ENCODE assay signal across 9 mouse cellular contexts in the genomic region with DNA sequence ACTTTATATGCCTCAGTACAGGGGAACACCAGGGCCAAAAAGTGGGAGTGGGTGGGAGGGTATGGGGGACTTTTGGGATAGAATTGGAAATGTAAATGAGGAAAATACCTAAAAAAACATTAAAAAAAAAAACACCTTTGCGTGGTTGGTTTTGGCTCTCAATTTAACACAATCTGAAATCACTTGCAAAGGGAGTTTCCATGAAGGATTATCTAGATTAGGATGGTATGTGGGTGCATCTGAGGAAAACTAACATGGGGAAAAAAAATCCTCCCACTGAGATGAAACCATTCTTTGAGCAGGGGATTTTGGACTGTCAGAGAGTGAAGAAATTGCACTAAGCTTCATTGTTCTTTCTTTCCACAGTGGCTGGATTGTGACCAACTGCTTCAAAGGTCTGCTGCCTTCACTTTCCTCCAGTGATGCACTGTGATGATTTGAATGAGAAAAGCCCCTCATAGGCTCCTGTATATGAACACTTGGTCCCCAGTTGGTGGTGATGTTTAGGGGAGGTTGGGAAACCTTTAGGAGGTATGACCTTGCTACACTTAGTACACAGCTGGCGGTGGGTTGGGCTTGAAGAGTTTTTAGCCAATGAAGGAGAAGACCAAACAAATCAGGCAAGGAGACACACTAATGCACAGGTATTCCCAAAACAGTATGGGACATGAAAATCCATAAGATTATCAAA. TPM values are rescaled to one million over a fixed set of nuclear protein-coding genes. Genes with fewer than 3 reads are reported as not detected.
A peak's percentile ranks its signal among the peaks of the same experiment; 100 is the strongest.
DNase-seq lines count a peak whose midpoint lies in the region; ATAC-seq and TF ChIP-seq lines count a peak whose summit lies in the region.
"Had no signal": no experiment of that assay in that cellular context is flagged by ENCODE, and none has a peak within 500 bp of the region (broad histone marks: within the 10 kb centered on the region; RNA-seq: fewer than 3 reads in every experiment).

No protein-coding gene starts in this region.

- intact Hi-C loops in heart, postnatal 14 days (cut with DNase I) = no loop called here

- TF ChIP-seq POLR2A in embryonic fibroblast, embryonic 13.5 days (IDR thresholded peaks at IDR 0.05; ENCODE audit: low read depth, low read length) = peak; percentile 44; the same call in 1 of the 2 replicates

- no peak for TF ChIP-seq EP300 in stomach, postnatal 0 days (optimal IDR thresholded peaks at IDR 0.05)

- H3K4me2 ChIP-seq in heart, embryonic 16.5 days (ENCODE audit: low read depth, low read length) = peak overlapping the region; percentile 77
- peak overlapping the region; percentile 53 for H3K4me2 ChIP-seq in stomach, postnatal 0 days (replicated peaks; ENCODE audit: low read depth)
- no peak overlapping the region for H3K4me2 ChIP-seq in midbrain, embryonic 14.5 days (ENCODE audit: low read length)

- H3K27ac ChIP-seq in heart, embryonic 16.5 days (ENCODE audit: low read length) = peak overlapping the region; percentile 72
- peak overlapping the region; percentile 100 for H3K27ac ChIP-seq in embryonic fibroblast, embryonic 13.5 days (ENCODE audit: insufficient read depth, low read length)
- peak overlapping the region; percentile 91 for H3K27ac ChIP-seq in stomach, postnatal 0 days (replicated peaks)
- H3K27ac ChIP-seq in midbrain, embryonic 14.5 days (replicated peaks; ENCODE audit: low read depth, low read length) = no peak overlapping the region
- H3K27ac ChIP-seq: limb, embryonic 13.5 days had no signal

- DNase-seq in heart, postnatal 14 days = no peak
- DNase-seq in lung, adult 18-20 months = peak; percentile 60
- DNase-seq in stomach, postnatal 0 days (ENCODE audit: low spot score) = no peak
- no peak for DNase-seq in embryo, embryonic 11 days
- DNase-seq in midbrain, embryonic 14.5 days = no peak
- no peak for DNase-seq in cerebellum, postnatal 25 days

- H3K9me3 ChIP-seq in heart, embryonic 16.5 days (replicated peaks; ENCODE audit: control insufficient read depth, low read length) = no peaks in the 10 kb centered on the region
- no peaks in the 10 kb centered on the region for H3K9me3 ChIP-seq in stomach, postnatal 0 days (ENCODE audit: control insufficient read depth, low read length)
- H3K9me3 ChIP-seq in midbrain, embryonic 14.5 days (ENCODE audit: control insufficient read depth, low read length) = no peaks in the 10 kb centered on the region
- H3K9me3 ChIP-seq: limb, embryonic 13.5 days had no signal

- H3K9ac ChIP-seq in heart, embryonic 16.5 days (ENCODE audit: low read length) = no peak overlapping the region
- H3K9ac ChIP-seq in stomach, postnatal 0 days (ENCODE audit: low read length) = peak overlapping the region; percentile 50; the same call in 1 of the 2 replicates
- no peak overlapping the region for H3K9ac ChIP-seq in midbrain, embryonic 14.5 days (replicated peaks; ENCODE audit: low read length)
- H3K9ac ChIP-seq: limb, embryonic 13.5 days had no signal

- H3K36me3 ChIP-seq in heart, embryonic 16.5 days (ENCODE audit: control insufficient read depth, insufficient read depth) = no peaks in the 10 kb centered on the region
- no peaks in the 10 kb centered on the region for H3K36me3 ChIP-seq in stomach, postnatal 0 days (ENCODE audit: control insufficient read depth, insufficient read depth, low read length)
- H3K36me3 ChIP-seq in midbrain, embryonic 14.5 days (ENCODE audit: control insufficient read depth, insufficient read depth, low read length) = no peaks in the 10 kb centered on the region
- H3K36me3 ChIP-seq: limb, embryonic 13.5 days had no signal

- peaks cover 7% of the 10 kb centered on the region; the same call in 1 of the 2 replicates for H3K4me1 ChIP-seq in heart, embryonic 16.5 days (ENCODE audit: control insufficient read depth, insufficient read depth, low read length)
- peaks cover 13% of the 10 kb centered on the region for H3K4me1 ChIP-seq in embryonic fibroblast, embryonic 13.5 days (ENCODE audit: control insufficient read depth, insufficient read depth, low read length)
- peaks cover 9% of the 10 kb centered on the region for H3K4me1 ChIP-seq in stomach, postnatal 0 days (replicated peaks; ENCODE audit: control insufficient read depth, insufficient read depth)
- H3K4me1 ChIP-seq in midbrain, embryonic 14.5 days (ENCODE audit: control insufficient read depth, insufficient read depth, low read length) = 0 out of 2 replicates have a peak, but pooled peaks cover 6% of the 10 kb centered on the region
- H3K4me1 ChIP-seq: limb, embryonic 13.5 days had no signal

- 78% methylated on average over 2 of the region's 2 CpGs for WGBS in heart, embryonic 16.5 days
- WGBS in stomach, postnatal 0 days = 68% methylated on average over 2 of the region's 2 CpGs
- 88% methylated on average over 2 of the region's 2 CpGs for WGBS in midbrain, embryonic 14.5 days

- peak overlapping the region; percentile 70 for H3K4me3 ChIP-seq in heart, embryonic 16.5 days (ENCODE audit: low read length)
- H3K4me3 ChIP-seq in embryonic fibroblast, embryonic 13.5 days (ENCODE audit: insufficient read depth, low read length) = 0 out of 2 replicates have a peak overlapping the region, but pooled peaks have one; percentile 1
- peak overlapping the region; percentile 44 for H3K4me3 ChIP-seq in stomach, postnatal 0 days (ENCODE audit: low read depth, low read length)
- no peak overlapping the region for H3K4me3 ChIP-seq in midbrain, embryonic 14.5 days (replicated peaks; ENCODE audit: low read depth, low read length)

- no peak for TF ChIP-seq CTCF in embryonic fibroblast, embryonic 13.5 days (IDR thresholded peaks at IDR 0.05; ENCODE audit: borderline replicate concordance, insufficient read depth, low read length)
- TF ChIP-seq CTCF in stomach, postnatal 0 days (IDR thresholded peaks at IDR 0.05; ENCODE audit: low read depth) = no peak

- 0 out of 2 replicates have a peak, but pooled peaks have one; percentile 7 for ATAC-seq in heart, embryonic 16.5 days (replicated peaks; ENCODE audit: extremely low read depth, insufficient read depth, low FRiP score)
- no peak for ATAC-seq in stomach, postnatal 0 days (ENCODE audit: low FRiP score, low TSS enrichment)
- no peak for ATAC-seq in midbrain, embryonic 14.5 days (ENCODE audit: low FRiP score, low TSS enrichment)

- no peaks in the 10 kb centered on the region for H3K27me3 ChIP-seq in heart, embryonic 16.5 days (ENCODE audit: control insufficient read depth, insufficient read depth, low read length)
- no peaks in the 10 kb centered on the region for H3K27me3 ChIP-seq in stomach, postnatal 0 days (ENCODE audit: control insufficient read depth, insufficient read depth, low read length)
- no peaks in the 10 kb centered on the region for H3K27me3 ChIP-seq in midbrain, embryonic 14.5 days (ENCODE audit: control insufficient read depth, insufficient read depth, low read length)
- H3K27me3 ChIP-seq: limb, embryonic 13.5 days had no signal

RNA-seq across cellular contexts. Expression of gene Cd69, which starts 38.4 kb away (rescaled TPM):
- polyA plus RNA-seq in heart, embryonic 16.5 days (2015; fragmentation: Nextera tagmentation; extraction: Ambion mirVana) = 0.31 and 0.53 TPM in 2 replicates
- 1 to 10 TPM in 1 of 2 experiments, under 1 TPM in 1; 0.22 to 1.4 TPM for total RNA-seq in heart, postnatal 14 days (2021)
- polyA plus RNA-seq in embryonic fibroblast, embryonic 13.5 days (2011; ENCODE audit: insufficient read length, low read depth, missing spikeins) = not detected in 2 replicates
- polyA plus RNA-seq in stomach, postnatal 0 days (2015; fragmentation: Nextera tagmentation; extraction: Ambion mirVana) = 0.15 and 0.18 TPM in 2 replicates
- polyA plus RNA-seq in midbrain, embryonic 14.5 days (2014; fragmentation: Nextera tagmentation; extraction: Ambion mirVana) = 0.21 TPM in 1 of 2 replicates, not detected in the other

RNA-seq across cellular contexts. Expression of gene Clec2d, which starts 56.4 kb away (rescaled TPM):
- 0.56 and 0.98 TPM in 2 replicates for polyA plus RNA-seq in heart, embryonic 16.5 days (2015; fragmentation: Nextera tagmentation; extraction: Ambion mirVana)
- 10 to 100 TPM; 43.5 to 46.0 TPM for total RNA-seq in heart, postnatal 14 days (2021)
- 45.1 and 55.3 TPM in 2 replicates for polyA plus RNA-seq in embryonic fibroblast, embryonic 13.5 days (2011; ENCODE audit: insufficient read length, low read depth, missing spikeins)
- polyA plus RNA-seq in stomach, postnatal 0 days (2015; fragmentation: Nextera tagmentation; extraction: Ambion mirVana) = 0.42 and 0.87 TPM in 2 replicates
- 0.17 TPM in 1 of 2 replicates, not detected in the other for polyA plus RNA-seq in midbrain, embryonic 14.5 days (2014; fragmentation: Nextera tagmentation; extraction: Ambion mirVana)
- polyA plus RNA-seq: limb, embryonic 13.5 days had no signal

Comparison
In these comparisons a context has a peak if more than half of its experiments do, and no peak if none do; other contexts are left out.
1. DNase-seq: peak in lung, adult 18-20 months (2 of 2); none in heart, postnatal 14 days (0 of 2), stomach, postnatal 0 days (single experiment), embryo, embryonic 11 days (single experiment), midbrain, embryonic 14.5 days (single experiment) and cerebellum, postnatal 25 days (0 of 2).
2. RNA of gene Clec2d, which starts 56.4 kb away (polyA plus RNA-seq): 45.1 to 55.3 TPM in embryonic fibroblast, embryonic 13.5 days; 0.56 to 0.98 TPM in heart, embryonic 16.5 days, 0.42 to 0.87 TPM in stomach, postnatal 0 days and 0.17 TPM in midbrain, embryonic 14.5 days; every median in the first group is over 10 times any median in the second.